Mouse (Mus musculus) skeletal muscle tissue, adult 2 months (tissue): ENCODE measurements at regions not wholly inside any gene's neighbourhood (a gene's known extent, or its start where the extent isn't known, plus 50 kb on each side); places are given as distances from the start of the nearest gene placed in this dataset.

ENCODE experiments used
- DNase-seq: peaks from one replicate; pipeline ENCODE4 v3.0.0-alpha.2; 2012; ENCODE audit warnings: low read depth, low spot score

GRCm38 (mm10) chr3:144255596-144256550, 50.9 kb upstream of the Lmo4 start:
- no peak for DNase-seq
